Mouse (Mus musculus) forebrain, embryonic 12.5 days (tissue): ENCODE data around the gene Krt14. TPM values are rescaled to one million over a fixed set of nuclear protein-coding genes. Genes with fewer than 3 reads are reported as not detected.

Experiments used
- ATAC-seq: fragments of 200-750 bp; cut with Nextera tagmentation; 2 replicates; pipeline ENCODE4 v1.8.0; 2017; ENCODE audit warnings: moderate TSS enrichment; ENCODE audit not compliant: low FRiP score
- H3K27ac ChIP-seq: fragments of 300-500 bp; sonication (generic); 2 replicates; pipeline ENCODE4 v1.5.1; 2016; ENCODE audit warnings: mild to moderate bottlenecking
- H3K27me3 ChIP-seq: fragments of 300-500 bp; sonication (generic); 2 replicates; pipeline ENCODE4 v1.6.1; 2016; ENCODE audit warnings: mild to moderate bottlenecking
- H3K36me3 ChIP-seq: fragments of 300-500 bp; sonication (generic); replicated peaks from 2 replicates; pipeline ENCODE4 v1.6.1; 2016; ENCODE audit warnings: mild to moderate bottlenecking
- H3K4me1 ChIP-seq: fragments of 300-500 bp; sonication (generic); 2 replicates; pipeline ENCODE4 v1.6.1; 2016
- H3K4me2 ChIP-seq: fragments of 300-500 bp; sonication (generic); 2 replicates; pipeline ENCODE4 v1.6.1; 2016; ENCODE audit warnings: mild to moderate bottlenecking, moderate library complexity
- H3K4me3 ChIP-seq: fragments of 300-500 bp; sonication (generic); replicated peaks from 2 replicates; pipeline ENCODE4 v1.5.1; 2016; ENCODE audit warnings: mild to moderate bottlenecking
- H3K9ac ChIP-seq: fragments of 300-500 bp; sonication (generic); 2 replicates; pipeline ENCODE4 v1.6.1; 2016; ENCODE audit warnings: mild to moderate bottlenecking
- H3K9me3 ChIP-seq: fragments of 300-500 bp; sonication (generic); 2 replicates; pipeline ENCODE4 v1.6.1; 2016
- WGBS: fragments of 180-500 bp; shearing (Covaris S2); methylation state at CpG from one replicate; pipeline ENCODE4 v1.1.7; 2016; 5-methylcytosine and 5-hydroxymethylcytosine counted together
- polyA plus RNA-seq: library from polyadenylated mRNA; unstranded; fragments of >200 nt; fragmentation: Nextera tagmentation; extraction: Ambion mirVana; gene quantifications from 2 replicates; pipeline ENCODE4 v1.2.1, GENCODE M21; 2016

The Krt14 gene
- polyA plus RNA-seq, 1 experiment from 2014 or later: 7.0 TPM

GRCm38 (mm10) chr11:100157331-100157730 lies 50.0 kb downstream of the Krt14 start:
- no peaks in the 10 kb centered on the region for H3K36me3 ChIP-seq
- no peak overlapping the region for H3K4me2 ChIP-seq
- WGBS: 86% methylated on average over 3 of the region's 3 CpGs
- H3K9ac ChIP-seq: no peak overlapping the region
- no peak overlapping the region for H3K4me3 ChIP-seq
- no peak for ATAC-seq
- H3K9me3 ChIP-seq: no peaks in the 10 kb centered on the region
- H3K4me1 ChIP-seq: no peaks in the 10 kb centered on the region
- H3K27me3 ChIP-seq: no peaks in the 10 kb centered on the region
- no peak overlapping the region for H3K27ac ChIP-seq

- no peak overlapping the region for H3K4me3 ChIP-seq
- no peak overlapping the region for H3K9ac ChIP-seq
- no peak overlapping the region for H3K4me2 ChIP-seq
- 78% methylated on average over 8 of the region's 8 CpGs for WGBS
- H3K36me3 ChIP-seq: no peaks in the 10 kb centered on the region
- H3K27ac ChIP-seq: no peak overlapping the region
- H3K4me1 ChIP-seq: no peaks in the 10 kb centered on the region
- no peaks in the 10 kb centered on the region for H3K27me3 ChIP-seq
- ATAC-seq: no peak
- no peaks in the 10 kb centered on the region for H3K9me3 ChIP-seq
Observed at GRCm38 (mm10) chr11:100155497-100156255, 51.7 kb downstream of the Krt14 start.

Other genes with a start within 250 kb of the Krt14 start
- not detected in 2 replicates for gene Krtap29-1, start 228.5 kb downstream of the Krt14 start, polyA plus RNA-seq
- not detected in 2 replicates for gene Krtap16-1, start 221.0 kb downstream of the Krt14 start, polyA plus RNA-seq
- not detected in 2 replicates for gene Krtap17-1, start 213.6 kb downstream of the Krt14 start, polyA plus RNA-seq
- not detected in 2 replicates for gene Krt33a, start 191.3 kb downstream of the Krt14 start, polyA plus RNA-seq
- not detected in 2 replicates for gene Krt33b, start 177.7 kb downstream of the Krt14 start, polyA plus RNA-seq
- gene Krt34, start 166.0 kb downstream of the Krt14 start, polyA plus RNA-seq: not detected in 2 replicates
- not detected in 2 replicates for gene Krt31, start 157.0 kb downstream of the Krt14 start, polyA plus RNA-seq
- not detected in 2 replicates for gene Krt32, start 119.3 kb downstream of the Krt14 start, polyA plus RNA-seq
- gene Krt35, start 111.3 kb downstream of the Krt14 start, polyA plus RNA-seq: not detected in 2 replicates
- not detected in 2 replicates for gene Krt36, start 101.9 kb downstream of the Krt14 start, polyA plus RNA-seq
- gene Krt13, start 86.0 kb downstream of the Krt14 start, polyA plus RNA-seq: not detected in 2 replicates
- gene Krt15, start 71.6 kb downstream of the Krt14 start, polyA plus RNA-seq: 2.4 and 6.0 TPM in 2 replicates
- 2.0 and 2.7 TPM in 2 replicates for gene Krt19, start 58.9 kb downstream of the Krt14 start, polyA plus RNA-seq
- gene Krt9, start 14.3 kb downstream of the Krt14 start, polyA plus RNA-seq: not detected in 2 replicates
- not detected in 2 replicates for gene Krt16, start 41.4 kb upstream of the Krt14 start, polyA plus RNA-seq
- gene Krt17, start 53.5 kb upstream of the Krt14 start, polyA plus RNA-seq: 0.51 and 0.91 TPM in 2 replicates
- not detected in 2 replicates for gene Krt42, start 62.3 kb upstream of the Krt14 start, polyA plus RNA-seq
- gene Eif1, start 112.3 kb upstream of the Krt14 start, polyA plus RNA-seq: 1,544 and 1,585 TPM in 2 replicates
- gene Gast, start 126.9 kb upstream of the Krt14 start, polyA plus RNA-seq: 1.1 TPM in 1 of 2 replicates, not detected in the other
- 96.3 and 116 TPM in 2 replicates for gene Hap1, start 148.6 kb upstream of the Krt14 start, polyA plus RNA-seq
- 37.6 and 40.5 TPM in 2 replicates for gene Jup, start 190.2 kb upstream of the Krt14 start, polyA plus RNA-seq
- gene P3h4, start 207.3 kb upstream of the Krt14 start, polyA plus RNA-seq: 15.9 and 18.9 TPM in 2 replicates
- gene Fkbp10, start 208.1 kb upstream of the Krt14 start, polyA plus RNA-seq: 27.0 and 32.1 TPM in 2 replicates
- 106 and 111 TPM in 2 replicates for gene Nt5c3b, start 234.3 kb upstream of the Krt14 start, polyA plus RNA-seq
- 0.51 and 0.74 TPM in 2 replicates for gene Klhl10, start 234.4 kb upstream of the Krt14 start, polyA plus RNA-seq